Mouse (Mus musculus) olfactory bulb, adult 2 months (tissue): ENCODE data around the gene 4931428F04Rik.

ENCODE experiments used
- CTCF ChIP-seq: fragments of 200-500 bp; IDR thresholded peaks from 2 replicates; pipeline ENCODE4 v1.5.1; 2012; ENCODE audit warnings: low read depth, mild to moderate bottlenecking, low read length, moderate library complexity; ENCODE audit not compliant: insufficient read depth
- POLR2A ChIP-seq: fragments of 200-500 bp; IDR thresholded peaks from 2 replicates; pipeline ENCODE4 v1.6.1; 2012; ENCODE audit warnings: mild to moderate bottlenecking, low read depth, low read length, moderate library complexity; ENCODE audit not compliant: insufficient read depth

GRCm38 (mm10) chr8:105303874-105304273, 14.2 kb upstream of the 4931428F04Rik start:
- TF ChIP-seq CTCF (no peak), POLR2A (no peak)
